Mouse (Mus musculus) C2C12 (cell line): ENCODE measurements at regions not wholly inside any gene's neighbourhood (a gene's known extent, or its start where the extent isn't known, plus 50 kb on each side); places are given as distances from the start of the nearest gene placed in this dataset.

Source experiments
- CTCF ChIP-seq: IDR thresholded peaks from one replicate; pipeline ENCODE4 v1.5.1; 2011; ENCODE audit not compliant: control insufficient read depth, insufficient read depth, insufficient read length
- MAX ChIP-seq: IDR thresholded peaks from one replicate; pipeline ENCODE4 v1.6.1; 2011; ENCODE audit warnings: mild to moderate bottlenecking, control low read depth
- USF1 ChIP-seq: IDR thresholded peaks from one replicate; pipeline ENCODE4 v1.6.1; 2011; ENCODE audit warnings: low read depth, mild to moderate bottlenecking, control low read depth, moderate library complexity

GRCm38 (mm10) chr16:95122048-95122447 lies 124.5 kb upstream of the Kcnj6 start:
- no peak for TF ChIP-seq CTCF
- no peak for TF ChIP-seq MAX
- no peak for TF ChIP-seq USF1
